Mouse (Mus musculus) erythroblast, embryonic 14.5 days (primary cell): Measurements from ENCODE around the gene Celsr1.

Experiments
- GATA1 ChIP-seq: IDR thresholded peaks from 2 replicates; pipeline ENCODE4 v1.6.1; 2012; ENCODE audit warnings: low read length, inconsistent platforms, mixed read lengths
- TAL1 ChIP-seq: IDR thresholded peaks from 3 replicates; pipeline ENCODE4 v1.6.1; 2012; ENCODE audit warnings: low read length, inconsistent platforms, mixed read lengths

- TF ChIP-seq GATA1: no peak
- TF ChIP-seq TAL1: no peak
Measured at GRCm38 (mm10) chr15:86013656-86014055, 19.9 kb downstream of the Celsr1 start.
